Mouse (Mus musculus): ENCODE data around the gene Homer2. TPM values are rescaled to one million over a fixed set of nuclear protein-coding genes. Genes with fewer than 3 reads are reported as not detected.

The Homer2 gene
- polyA plus RNA-seq, 1 experiment from 2014 or later = 34.8 TPM

DNA sequence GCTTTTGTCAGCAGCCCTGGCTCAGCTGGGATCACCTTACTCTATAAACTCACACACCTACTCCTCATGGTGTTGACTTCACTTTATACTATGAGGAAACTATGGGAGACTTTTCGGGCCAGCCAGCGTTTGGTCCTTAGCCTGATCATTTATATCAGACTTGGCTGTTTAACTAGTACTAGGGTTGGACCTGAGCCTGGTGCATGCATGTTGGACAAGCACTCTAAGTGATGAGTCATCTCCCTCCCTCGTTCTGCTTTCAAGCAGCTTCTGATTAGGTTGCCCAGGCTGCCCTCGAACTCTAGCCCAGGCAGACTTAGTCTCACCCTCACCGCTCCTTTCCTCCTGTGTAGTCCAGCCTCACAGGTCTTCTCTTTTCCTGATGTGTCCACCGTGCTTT is 133.9 kb downstream of the Homer2 start:
- Histone ChIP-seq H3K27ac (no peak overlapping the region), H3K4me1 (peaks cover 16% of the 10 kb centered on the region), H3K4me3 (no peak overlapping the region), H3K9ac (no peak overlapping the region), H3K9me3 (replicated peaks) (no peaks in the 10 kb centered on the region), H3K36me3 (peaks cover 20% of the 10 kb centered on the region), H3K27me3 (no peaks in the 10 kb centered on the region), H3K4me2 (replicated peaks) (no peak overlapping the region)
- 90% methylated on average over 6 of the region's 6 CpGs for WGBS
- no peak for ATAC-seq (ENCODE audit: low FRiP score)

GRCm38 (mm10) chr7:81572610-81573268 is 134.6 kb downstream of the Homer2 start:
- Histone ChIP-seq H3K27me3 (no peaks in the 10 kb centered on the region), H3K4me2 (replicated peaks) (peak overlapping the region; percentile 59), H3K4me1 (peaks cover 16% of the 10 kb centered on the region), H3K4me3 (peak overlapping the region; percentile 75), H3K36me3 (peaks cover 14% of the 10 kb centered on the region), H3K9ac (no peak overlapping the region), H3K27ac (no peak overlapping the region), H3K9me3 (replicated peaks) (no peaks in the 10 kb centered on the region)
- WGBS = 77% methylated on average over 6 of the region's 6 CpGs
- ATAC-seq (ENCODE audit: low FRiP score) = no peak

DNA sequence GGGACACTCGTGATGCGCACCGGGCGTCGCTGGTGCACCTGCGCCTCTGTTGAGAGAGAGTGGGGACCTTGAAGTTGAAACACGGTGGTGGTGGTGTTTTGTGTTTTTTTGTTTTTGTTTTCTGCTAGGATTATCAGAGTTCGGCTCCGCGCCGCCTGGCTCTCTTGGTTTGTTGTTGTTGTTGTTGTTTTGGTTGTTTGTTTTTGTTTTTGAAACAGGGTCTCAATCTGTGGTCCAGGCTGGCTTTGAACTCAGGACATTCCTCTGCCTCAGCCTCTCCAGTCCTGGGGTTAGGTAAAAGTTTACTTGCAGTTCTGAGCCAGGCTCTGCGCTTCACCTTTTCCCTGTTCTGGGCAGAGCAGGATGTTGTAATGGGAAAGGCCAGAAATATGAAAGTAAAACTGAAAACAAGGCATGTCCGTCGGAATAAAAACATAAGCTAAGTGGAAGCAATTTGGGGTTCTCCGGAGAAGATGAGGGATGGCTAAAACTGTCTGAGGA is 135.3 kb downstream of the Homer2 start:
- 22% methylated on average over 15 of the region's 15 CpGs for WGBS
- no peak for ATAC-seq (ENCODE audit: low FRiP score)
- H3K27me3 ChIP-seq = no peaks in the 10 kb centered on the region

DNA sequence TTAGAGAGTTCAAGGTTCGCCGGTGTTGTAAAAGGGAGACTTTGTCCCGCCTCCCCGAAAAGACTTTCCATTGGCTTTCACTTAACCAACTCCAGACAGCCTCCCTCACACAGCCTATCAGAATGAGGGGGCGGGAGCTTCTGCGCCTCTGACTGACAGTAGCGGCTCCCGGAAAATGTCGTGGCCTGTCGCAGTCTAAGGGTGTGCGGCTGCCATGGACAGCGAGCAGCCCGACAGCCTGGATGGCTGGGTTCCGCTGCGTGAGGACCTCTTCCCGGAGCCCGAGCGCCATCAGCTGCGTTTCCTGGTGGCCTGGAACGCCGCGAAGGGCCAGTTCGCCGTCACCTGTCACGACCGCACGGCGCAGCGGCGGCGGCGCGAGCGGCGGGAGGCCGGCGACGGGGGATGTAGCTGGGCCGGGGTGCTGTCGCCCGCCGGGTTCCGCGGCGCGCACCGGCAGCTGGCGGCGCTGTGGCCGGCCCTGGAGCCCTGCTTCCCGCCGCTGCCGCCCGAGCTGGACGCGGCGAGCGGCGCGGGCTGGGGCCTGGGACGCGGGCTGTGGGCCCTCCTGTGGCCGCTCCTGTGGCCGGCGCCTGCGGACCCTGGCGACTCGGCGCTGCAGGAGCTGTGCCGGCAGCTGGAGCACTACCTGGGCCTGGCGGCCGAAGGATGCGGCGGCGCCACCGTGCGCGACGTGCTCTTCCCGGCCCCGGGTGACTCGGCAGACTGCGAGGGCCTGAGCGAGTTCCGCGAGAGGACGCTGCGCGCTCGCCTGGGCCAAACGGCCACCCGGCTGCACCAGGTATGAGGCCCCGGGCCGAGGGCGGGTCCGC is 136.0 kb downstream of the Homer2 start, which contains the start of gene Whamm:
Gene Whamm, plus strand, starts transcription at position 159 of the 833 bp plus-strand sequence.
- Histone ChIP-seq H3K4me3 (peak within 1 kb of the TSS; percentile 75), H3K9me3 (replicated peaks) (no peaks in the 10 kb centered on the region), H3K4me1 (peaks cover 16% of the 10 kb centered on the region), H3K36me3 (peaks cover 12% of the 10 kb centered on the region), H3K9ac (peak within 1 kb of the TSS; percentile 89), H3K27me3 (no peaks in the 10 kb centered on the region), H3K4me2 (replicated peaks) (peak within 1 kb of the TSS; percentile 59), H3K27ac (peak within 1 kb of the TSS; percentile 97)
- under 1% methylated on average over 88 of the region's 96 CpGs for WGBS
- ATAC-seq (ENCODE audit: low FRiP score) = peak; percentile 100

More for the DNA sequence above, 135.3 kb downstream of the Homer2 start:
- peak overlapping the region; percentile 59 for H3K4me2 ChIP-seq (replicated peaks)
- H3K9me3 ChIP-seq (replicated peaks) = no peaks in the 10 kb centered on the region
- H3K9ac ChIP-seq = peak overlapping the region; percentile 89
- peak overlapping the region; percentile 97 for H3K27ac ChIP-seq
- peak overlapping the region; percentile 75 for H3K4me3 ChIP-seq
- H3K4me1 ChIP-seq = peaks cover 16% of the 10 kb centered on the region
- peaks cover 12% of the 10 kb centered on the region for H3K36me3 ChIP-seq

- Histone ChIP-seq H3K27me3 (no peaks in the 10 kb centered on the region), H3K4me3 (peak overlapping the region; percentile 75), H3K9me3 (replicated peaks) (no peaks in the 10 kb centered on the region), H3K27ac (no peak overlapping the region), H3K9ac (no peak overlapping the region), H3K36me3 (peaks cover 8% of the 10 kb centered on the region), H3K4me1 (peaks cover 17% of the 10 kb centered on the region), H3K4me2 (replicated peaks) (peak overlapping the region; percentile 59)
- 4% methylated on average over 5 of the region's 5 CpGs for WGBS
- no peak for ATAC-seq (ENCODE audit: low FRiP score)
Observed at GRCm38 (mm10) chr7:81570752-81571107, 136.6 kb downstream of the Homer2 start.

- 93% methylated on average over 3 of the region's 3 CpGs for WGBS
Observed at GRCm38 (mm10) chr7:81570271-81570670, 137.1 kb downstream of the Homer2 start.

GRCm38 (mm10) chr7:81569851-81570250 is 137.5 kb downstream of the Homer2 start:
- H3K9me3 ChIP-seq (replicated peaks) = no peaks in the 10 kb centered on the region
- no peak overlapping the region for H3K9ac ChIP-seq
- no peak for ATAC-seq (ENCODE audit: low FRiP score)
- H3K4me1 ChIP-seq = peaks cover 22% of the 10 kb centered on the region
- no peaks in the 10 kb centered on the region for H3K27me3 ChIP-seq
- no peak overlapping the region for H3K4me3 ChIP-seq
- WGBS = 100% methylated on average over 1 of the region's 1 CpGs
- no peak overlapping the region for H3K4me2 ChIP-seq (replicated peaks)
- no peak overlapping the region for H3K27ac ChIP-seq
- peaks cover under 1% of the 10 kb centered on the region; the same call in 1 of the 2 replicates for H3K36me3 ChIP-seq

More at GRCm38 (mm10) chr7:81570271-81570670, 137.1 kb downstream of the Homer2 start:
- ATAC-seq (ENCODE audit: low FRiP score) = no peak
- Histone ChIP-seq H3K4me3 (no peak overlapping the region), H3K27me3 (no peaks in the 10 kb centered on the region), H3K27ac (no peak overlapping the region), H3K9me3 (replicated peaks) (no peaks in the 10 kb centered on the region), H3K9ac (no peak overlapping the region), H3K4me2 (replicated peaks) (no peak overlapping the region), H3K36me3 (peaks cover 5% of the 10 kb centered on the region), H3K4me1 (peaks cover 22% of the 10 kb centered on the region)

- Histone ChIP-seq H3K36me3 (no peaks in the 10 kb centered on the region), H3K9ac (no peak overlapping the region), H3K4me3 (no peak overlapping the region), H3K27me3 (no peaks in the 10 kb centered on the region), H3K4me2 (replicated peaks) (no peak overlapping the region), H3K4me1 (peaks cover 10% of the 10 kb centered on the region; the same call in 1 of the 2 replicates), H3K9me3 (replicated peaks) (no peaks in the 10 kb centered on the region), H3K27ac (no peak overlapping the region)
- WGBS = 91% methylated on average over 5 of the region's 5 CpGs
- ATAC-seq (ENCODE audit: low FRiP score) = no peak
Observed at GRCm38 (mm10) chr7:81567396-81567795, 139.9 kb downstream of the Homer2 start.

- 77% methylated on average over 9 of the region's 9 CpGs for WGBS
Observed at GRCm38 (mm10) chr7:81566892-81567291, 140.4 kb downstream of the Homer2 start, which contains the start of gene Fsd2. TSS of gene Fsd2 (minus strand) at chr7:81566944.

GRCm38 (mm10) chr7:81566332-81566731 is 141.0 kb downstream of the Homer2 start:
- H3K9me3 ChIP-seq (replicated peaks) = no peaks in the 10 kb centered on the region

More at GRCm38 (mm10) chr7:81566892-81567291, 140.4 kb downstream of the Homer2 start, which contains the start of gene Fsd2:
- Histone ChIP-seq H3K4me1 (0 out of 2 replicates have a peak, but pooled peaks cover 5% of the 10 kb centered on the region), H3K27me3 (no peaks in the 10 kb centered on the region), H3K27ac (peak within 1 kb of the TSS; percentile 48), H3K4me2 (replicated peaks) (no peak within 1 kb of the TSS), H3K36me3 (no peaks in the 10 kb centered on the region), H3K4me3 (no peak within 1 kb of the TSS), H3K9me3 (replicated peaks) (no peaks in the 10 kb centered on the region), H3K9ac (no peak within 1 kb of the TSS)
- no peak for ATAC-seq (ENCODE audit: low FRiP score)

GRCm38 (mm10) chr7:81565381-81566055 is 141.8 kb downstream of the Homer2 start:
- no peak for ATAC-seq (ENCODE audit: low FRiP score)
- 0 out of 2 replicates have a peak overlapping the region, but pooled peaks have one; percentile 19 for H3K9ac ChIP-seq
- no peak overlapping the region for H3K4me3 ChIP-seq
- H3K27ac ChIP-seq = peak overlapping the region; percentile 48
- H3K9me3 ChIP-seq (replicated peaks) = no peaks in the 10 kb centered on the region
- H3K27me3 ChIP-seq = no peaks in the 10 kb centered on the region
- H3K4me1 ChIP-seq = peaks cover 5% of the 10 kb centered on the region; the same call in 1 of the 2 replicates
- H3K36me3 ChIP-seq = no peaks in the 10 kb centered on the region
- no peak overlapping the region for H3K4me2 ChIP-seq (replicated peaks)
- WGBS = 52% methylated on average over 7 of the region's 7 CpGs

More at GRCm38 (mm10) chr7:81566332-81566731, 141.0 kb downstream of the Homer2 start:
- 0 out of 2 replicates have a peak, but pooled peaks cover 5% of the 10 kb centered on the region for H3K4me1 ChIP-seq
- no peak for ATAC-seq (ENCODE audit: low FRiP score)
- H3K4me3 ChIP-seq = no peak overlapping the region
- no peaks in the 10 kb centered on the region for H3K27me3 ChIP-seq
- no peak overlapping the region for H3K9ac ChIP-seq
- H3K36me3 ChIP-seq = no peaks in the 10 kb centered on the region
- 87% methylated on average over 4 of the region's 4 CpGs for WGBS
- no peak overlapping the region for H3K4me2 ChIP-seq (replicated peaks)
- 0 out of 2 replicates have a peak overlapping the region, but pooled peaks have one; percentile 48 for H3K27ac ChIP-seq
